Mouse (Mus musculus): ENCODE results near the gene Fam69b.

Gene Fam69b

DNA sequence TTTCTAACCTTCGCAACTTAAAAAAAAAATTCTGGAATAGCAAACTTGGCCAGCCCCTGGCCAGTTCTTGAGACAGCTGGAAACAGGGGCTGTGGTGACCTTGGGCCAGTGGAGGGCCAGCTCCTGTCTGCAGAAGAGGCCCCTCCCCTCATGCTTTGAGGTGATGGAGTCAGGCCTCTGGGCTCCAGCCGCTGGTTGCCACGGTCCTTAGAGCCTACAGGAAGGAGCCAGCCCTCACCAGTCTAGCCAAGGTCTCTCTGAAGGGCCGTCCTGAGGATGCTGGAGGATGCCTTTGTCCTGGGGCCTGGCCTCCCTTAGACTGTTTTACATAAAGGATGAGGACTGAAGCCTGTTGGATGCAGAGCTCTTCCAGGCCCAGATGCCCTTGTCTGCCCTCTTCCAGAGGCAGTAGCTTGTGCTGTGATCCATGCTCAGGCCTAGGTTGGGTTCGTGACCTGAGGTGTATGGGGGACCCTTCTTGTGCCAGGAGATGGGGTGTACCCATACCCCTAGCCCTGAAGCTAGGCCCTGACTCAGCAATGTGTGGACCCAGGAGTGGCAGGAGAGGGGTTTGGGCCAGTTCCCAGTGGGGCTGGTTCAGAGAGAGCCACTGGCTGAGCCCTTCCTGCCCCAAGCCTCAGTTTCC is 658 bp downstream of the Fam69b start:
- DNase-seq: no peak

DNA sequence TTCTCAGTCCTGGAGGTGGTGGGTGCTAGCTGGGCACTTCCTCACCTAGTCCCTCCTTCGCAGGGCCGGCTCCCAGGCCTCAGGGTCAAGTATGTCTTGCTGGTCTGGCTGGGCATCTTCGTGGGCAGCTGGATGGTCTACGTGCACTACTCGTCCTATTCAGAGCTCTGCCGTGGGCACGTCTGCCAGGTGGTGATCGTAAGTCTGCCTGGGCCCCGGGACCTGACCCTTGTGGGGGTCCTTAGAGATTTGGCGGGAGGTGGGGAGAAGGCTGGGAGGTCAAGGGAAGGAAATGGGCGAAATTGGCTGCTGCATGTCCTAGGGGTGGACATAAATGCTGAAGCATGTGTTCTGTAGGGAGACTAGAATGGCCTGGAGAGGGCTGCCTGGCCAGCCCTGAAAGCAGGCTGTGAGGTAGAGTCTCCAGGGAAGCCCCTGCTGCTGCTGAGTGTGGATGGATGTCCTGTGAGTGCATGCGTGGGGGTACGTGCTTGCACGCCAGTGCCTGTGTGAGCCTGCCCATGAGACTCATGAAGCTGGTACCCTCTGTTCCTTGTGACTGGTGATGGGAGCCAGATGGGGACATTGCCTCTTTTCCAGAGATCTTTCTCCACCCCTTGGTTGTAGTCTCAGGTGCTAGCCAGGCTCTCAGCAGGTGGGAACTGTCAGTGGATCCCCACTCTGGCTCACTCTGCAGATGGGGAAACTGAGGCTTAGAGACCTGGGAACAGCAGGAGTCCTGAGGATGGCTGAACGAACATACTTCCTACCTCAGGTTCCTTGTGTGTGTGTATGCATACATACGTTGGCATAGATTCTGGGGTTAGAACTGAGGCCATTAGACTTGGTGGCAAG is 4.5 kb downstream of the Fam69b start:
- no peak for DNase-seq

- DNase-seq: no peak
These were observed 5.8 kb downstream of the Fam69b start for GRCm38 (mm10) chr2:26633953-26634530.

- DNase-seq: no peak
These were observed 6.6 kb downstream of the Fam69b start for GRCm38 (mm10) chr2:26634629-26635488.

GRCm38 (mm10) chr2:26635489-26636324 is 7.5 kb downstream of the Fam69b start:
- DNase-seq: no peak

GRCm38 (mm10) chr2:26636325-26636635 is 8.0 kb downstream of the Fam69b start:
- no peak for DNase-seq

GRCm38 (mm10) chr2:26637316-26637932 is 9.2 kb downstream of the Fam69b start:
- no peak for DNase-seq

GRCm38 (mm10) chr2:26638039-26638438 is 9.8 kb downstream of the Fam69b start:
- DNase-seq: no peak

- no peak for DNase-seq
These were observed 10.3 kb downstream of the Fam69b start for GRCm38 (mm10) chr2:26638572-26638971.

DNA sequence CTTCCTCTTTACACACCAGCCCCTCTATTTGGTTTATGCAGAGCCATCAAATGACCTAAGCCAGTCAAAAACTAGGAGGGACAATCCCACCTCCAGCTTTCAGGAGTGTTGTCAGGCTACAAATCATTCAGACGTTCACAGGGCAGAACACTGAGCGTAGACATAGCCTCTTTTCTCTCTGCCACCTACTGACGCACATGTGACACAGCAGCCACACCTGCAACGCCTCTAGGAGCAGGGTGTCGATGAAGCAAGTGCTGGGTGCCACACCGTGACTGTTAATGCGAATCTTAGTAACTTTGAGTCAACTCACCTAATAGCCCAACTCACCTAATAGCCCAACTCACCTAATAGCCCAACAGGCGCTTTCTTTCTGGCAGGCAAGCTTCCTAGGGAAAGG is 10.8 kb downstream of the Fam69b start:
- DNase-seq: peak; percentile 67 to 76

DNA sequence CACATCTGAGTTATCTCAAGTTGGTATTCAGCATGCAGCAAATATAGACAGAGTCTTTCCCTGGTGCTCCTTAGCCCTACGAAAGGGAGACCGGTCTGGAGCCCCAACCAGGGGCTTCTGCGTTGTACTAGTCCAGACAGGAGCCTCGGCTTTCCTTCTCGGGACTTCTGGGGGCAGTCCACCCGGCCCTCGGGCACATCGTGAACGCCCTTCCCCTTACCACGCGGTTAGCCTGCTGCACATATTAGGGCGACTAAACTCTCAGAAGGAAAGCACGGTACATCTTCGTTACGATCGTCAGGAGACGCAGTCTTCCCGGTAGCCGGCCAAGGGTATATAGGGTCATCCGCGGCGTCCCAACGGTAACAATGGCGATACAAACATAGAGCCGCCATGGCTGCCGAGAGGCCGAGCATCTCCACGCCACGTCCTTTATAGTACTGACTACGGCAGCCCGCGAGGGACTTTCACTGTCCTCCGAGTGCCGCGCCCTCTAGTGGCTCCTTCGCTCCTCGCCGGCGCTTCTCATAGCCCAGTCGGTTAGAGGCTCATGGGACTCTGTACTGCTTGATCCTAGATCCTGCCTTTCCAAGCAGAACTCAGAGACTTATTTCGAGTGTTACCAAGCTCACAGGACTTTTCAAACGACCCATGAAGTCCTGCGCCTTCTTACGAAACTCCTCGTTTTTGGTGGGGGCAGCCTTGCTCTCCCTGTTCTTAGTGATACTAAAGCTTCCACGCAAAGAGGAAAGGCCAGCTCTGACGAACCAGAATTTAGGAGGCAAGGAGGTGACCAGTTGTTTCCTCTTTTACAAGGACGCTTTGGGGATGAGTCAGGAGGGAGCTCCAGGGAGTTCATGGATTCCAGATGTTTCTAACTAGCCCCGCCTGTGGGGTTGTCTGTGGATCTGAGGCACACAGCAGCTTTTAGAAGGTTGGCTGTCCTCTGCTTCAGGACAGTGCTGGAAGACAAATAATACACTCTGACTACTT is 11.9 kb downstream of the Fam69b start:
- DNase-seq: peak; percentile 91 to 95

DNA sequence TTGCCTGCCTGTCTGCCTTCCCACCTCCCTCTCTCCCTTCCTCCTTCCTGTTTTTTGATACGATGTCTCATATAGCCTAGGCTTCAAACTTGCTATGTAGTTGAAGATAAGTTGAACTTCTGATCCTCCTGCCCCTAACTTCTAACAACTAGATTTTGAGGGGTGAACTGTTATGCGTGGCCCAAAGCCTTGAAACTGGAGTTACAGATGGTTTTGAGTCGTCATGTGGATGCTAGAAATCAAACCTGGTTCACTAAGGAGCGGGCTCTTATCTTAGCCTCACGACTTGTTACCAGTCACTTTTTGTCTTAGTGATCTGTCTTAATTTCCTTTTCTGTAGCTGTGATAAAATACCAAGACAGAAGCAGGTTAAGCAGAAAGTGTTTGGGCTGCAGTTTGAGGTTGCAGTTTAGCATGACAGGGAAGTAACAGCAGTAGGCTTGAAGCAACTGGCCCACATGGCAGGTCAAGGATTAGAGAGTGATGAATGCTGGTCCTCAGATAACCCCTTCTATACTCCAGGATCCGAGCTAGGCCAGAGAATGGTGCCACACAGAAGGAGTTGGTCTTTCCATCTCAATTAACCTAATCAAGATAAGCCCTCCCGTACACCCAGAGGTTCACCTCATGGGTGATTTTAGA is 12.9 kb downstream of the Fam69b start:
- DNase-seq: no peak

DNA sequence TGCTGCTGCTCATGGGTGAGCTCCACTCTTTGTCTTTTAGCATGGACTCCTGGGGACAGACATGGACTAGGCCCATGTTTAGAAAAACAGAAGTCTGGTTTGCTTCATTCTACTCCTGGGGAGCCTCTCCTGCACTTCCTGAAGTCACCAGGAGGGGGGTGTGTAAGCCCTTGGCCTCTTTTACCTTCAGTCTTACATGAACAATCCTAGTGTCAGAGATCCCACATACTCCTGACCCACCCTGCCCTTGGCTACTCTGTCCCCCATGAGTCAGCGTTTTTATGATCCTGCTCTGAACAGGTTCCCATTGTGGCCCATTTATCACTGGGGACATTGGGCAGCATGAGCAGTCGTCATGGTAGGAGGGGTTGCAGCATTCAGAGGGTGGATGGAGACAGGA is 15.7 kb downstream of the Fam69b start:
- DNase-seq: peak; percentile 43 to 50

DNA sequence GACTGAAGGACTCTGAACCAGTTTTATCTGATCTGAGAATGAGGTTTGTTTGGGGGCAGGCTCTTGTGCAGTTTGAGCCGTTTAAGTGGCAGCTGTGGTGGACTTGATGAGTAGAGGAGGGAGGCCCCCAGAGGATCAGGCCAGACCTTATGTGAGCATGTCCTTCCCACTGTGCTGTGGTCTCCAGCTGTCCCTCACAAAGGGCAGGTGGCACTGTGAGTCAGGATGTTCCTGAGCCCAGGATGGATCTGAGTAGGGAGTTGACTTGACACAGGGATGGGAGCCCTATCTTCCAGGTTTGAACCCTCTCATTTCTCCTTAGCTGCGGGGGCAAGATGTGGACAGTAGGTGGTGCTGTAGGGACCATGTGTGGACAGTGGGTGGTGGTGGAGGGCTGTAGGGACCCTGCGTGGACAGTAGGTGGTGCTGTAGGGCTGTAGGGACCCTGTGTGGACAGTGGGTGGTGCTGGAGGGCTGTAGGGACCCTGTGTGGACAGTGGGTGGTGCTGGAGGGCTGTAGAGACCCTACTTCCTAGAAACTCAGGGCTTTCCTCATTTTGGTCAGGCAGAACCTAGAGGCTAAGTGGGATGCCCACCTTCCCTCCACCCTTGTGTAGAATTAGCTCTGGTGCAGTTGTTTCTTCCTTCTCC is 18.5 kb downstream of the Fam69b start:
- peak; percentile 76 to 79 for DNase-seq

DNA sequence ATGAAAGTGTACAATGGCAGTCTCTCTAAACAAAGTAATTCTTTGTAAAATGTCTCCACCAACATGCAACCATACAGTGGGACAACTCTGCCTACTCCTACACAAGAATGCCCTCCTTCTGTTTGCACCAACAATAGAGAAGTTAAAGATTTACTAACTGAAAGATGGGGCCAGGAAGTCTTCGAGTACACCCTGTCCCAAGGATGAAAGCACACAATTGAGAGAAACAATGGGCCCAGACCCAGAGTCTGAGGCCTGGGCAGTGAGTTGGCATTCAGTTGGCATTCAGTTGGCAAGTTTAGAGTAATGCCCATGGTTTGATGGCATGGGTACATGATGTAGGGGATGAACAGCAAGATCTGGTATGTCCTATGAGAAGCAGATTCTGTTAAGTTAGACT is 26.4 kb downstream of the Fam69b start:
- DNase-seq: no peak

GRCm38 (mm10) chr2:26657426-26657825 is 29.2 kb downstream of the Fam69b start:
- no peak for DNase-seq

- DNase-seq: peak; percentile 42 to 54
These were observed 33.0 kb downstream of the Fam69b start for GRCm38 (mm10) chr2:26661143-26661752.

DNA sequence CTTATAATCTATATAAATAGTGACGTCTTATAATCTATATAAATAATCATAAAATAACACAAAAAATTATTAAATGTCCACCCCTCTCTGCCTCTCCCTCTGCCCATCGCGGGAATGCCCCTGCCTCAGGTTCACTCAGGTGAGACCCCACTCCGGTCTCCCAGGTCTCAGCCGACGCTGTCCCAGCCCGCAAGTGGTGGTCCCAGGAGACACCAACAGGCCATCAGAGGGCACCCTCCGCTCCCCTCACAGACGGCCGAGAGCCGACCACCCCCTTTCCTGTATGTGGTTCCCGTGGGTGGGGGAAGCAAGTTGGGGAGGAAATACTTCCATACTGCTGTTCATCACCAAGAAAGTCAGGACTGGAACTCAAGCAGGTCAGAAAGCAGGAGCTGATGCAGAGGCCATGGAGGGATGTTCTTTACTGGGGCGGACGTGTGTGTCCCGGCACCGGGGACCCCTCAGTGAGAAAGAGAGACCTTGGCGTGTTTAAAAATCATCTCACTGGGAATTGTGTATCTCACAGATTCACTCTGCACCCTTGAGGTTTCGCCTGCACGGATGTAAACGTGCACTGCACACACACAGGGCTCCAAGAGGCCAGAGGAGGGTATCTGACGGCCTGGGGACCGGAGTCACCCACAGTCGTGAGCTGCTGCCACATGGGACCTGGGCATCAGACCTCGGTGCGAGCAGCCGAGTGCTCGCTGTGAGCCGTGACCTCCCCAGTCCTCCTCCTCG is 33.7 kb downstream of the Fam69b start:
- DNase-seq: peak in 1 of 2 experiments; percentile 40
